Mouse (Mus musculus) layer of hippocampus, postnatal 25 days (tissue): ENCODE data around the gene Slc4a2. TPM values are rescaled to one million over a fixed set of nuclear protein-coding genes. Genes with fewer than 3 reads are reported as not detected.

Experiments
- total RNA-seq, 2 experiments: library from RNA; stranded (reverse); gene quantifications; 2 replicates each; pipeline ENCODE4 v1.2.3; 2021

Slc4a2 gene
- total RNA-seq, 2 experiments from 2014 or later, result 31.7 to 34.4 TPM

Other genes starting within 250 kb of the Slc4a2 start
- gene Kcnh2, start 72.2 kb upstream of the Slc4a2 start, total RNA-seq, result 10 to 100 TPM; 20.1 to 21.9 TPM
- 1 to 10 TPM; 6.7 to 8.4 TPM for gene Nos3, start 59.0 kb upstream of the Slc4a2 start, total RNA-seq
- gene Atg9b, start 31.7 kb upstream of the Slc4a2 start, total RNA-seq, result 1 to 10 TPM; 2.6 to 3.3 TPM
- 10 to 100 TPM; 52.3 to 54.1 TPM for gene Abcb8, start 30.2 kb upstream of the Slc4a2 start, total RNA-seq
- under 1 TPM in 1 of 2 experiments, not detected in 1; 0.30 TPM for gene Asic3, start 10.4 kb upstream of the Slc4a2 start, total RNA-seq
- 100 to 1,000 TPM; 126 to 130 TPM for gene Cdk5, start 307 bp upstream of the Slc4a2 start, total RNA-seq
- 100 to 1,000 TPM; 119 to 121 TPM for gene Fastk, start 21.4 kb downstream of the Slc4a2 start, total RNA-seq
- gene Tmub1, start 24.0 kb downstream of the Slc4a2 start, total RNA-seq, result 10 to 100 TPM; 21.2 to 27.2 TPM
- 100 to 1,000 TPM; 611 to 653 TPM for gene Agap3, start 28.3 kb downstream of the Slc4a2 start, total RNA-seq
- gene Gbx1, start 103.4 kb downstream of the Slc4a2 start, total RNA-seq, result under 1 TPM; 0.10 to 0.16 TPM
- gene Asb10, start 117.1 kb downstream of the Slc4a2 start, total RNA-seq, result under 1 TPM; 0.27 to 0.52 TPM
- gene 4931409K22Rik, start 133.0 kb downstream of the Slc4a2 start, total RNA-seq, result not detected
- gene Abcf2, start 153.6 kb downstream of the Slc4a2 start, total RNA-seq, result 10 to 100 TPM; 72.6 to 80.0 TPM
- 10 to 100 TPM; 55.5 to 79.0 TPM for gene Chpf2, start 162.9 kb downstream of the Slc4a2 start, total RNA-seq
- gene Smarcd3, start 200.6 kb downstream of the Slc4a2 start, total RNA-seq, result 10 to 100 TPM; 91.4 to 93.2 TPM